Comparison of ENCODE assay signal across 8 mouse cellular contexts in genomic region chr11:86257054-86257453, GRCm38 (mm10). TPM values are rescaled to one million over a fixed set of nuclear protein-coding genes. Genes with fewer than 3 reads are reported as not detected.
DNase-seq lines count a peak whose midpoint lies in the region; ATAC-seq and TF ChIP-seq lines count a peak whose summit lies in the region.

No protein-coding gene starts in this region.

- H3K4me3 ChIP-seq in layer of hippocampus, adult 2 months = peak overlapping the region; percentile 84
- peak overlapping the region; percentile 78 for H3K4me3 ChIP-seq in bone marrow macrophage, adult 2 months (ENCODE audit: insufficient read depth, low read length)
- peak overlapping the region; percentile 88 for H3K4me3 ChIP-seq in forebrain, embryonic 15.5 days
- H3K4me3 ChIP-seq in liver, embryonic 11.5 days (ENCODE audit: low read depth, low read length) = peak overlapping the region; percentile 71

- peak; percentile 69 for ATAC-seq in forebrain, embryonic 15.5 days (replicated peaks)
- peak; percentile 48 for ATAC-seq in liver, embryonic 11.5 days (replicated peaks; ENCODE audit: low FRiP score)
- peak; percentile 14; the same call in 1 of the 2 replicates for ATAC-seq in neutrophil, adult 5-6 weeks (ENCODE audit: extremely low read depth, insufficient number of reproducible peaks, low FRiP score, poor library complexity, severe bottlenecking)

- peak overlapping the region; percentile 72 for H3K4me2 ChIP-seq in forebrain, embryonic 15.5 days (replicated peaks)
- H3K4me2 ChIP-seq in liver, embryonic 11.5 days = peak overlapping the region; percentile 63

- no peaks in the 10 kb centered on the region for H3K27me3 ChIP-seq in forebrain, embryonic 15.5 days
- H3K27me3 ChIP-seq in liver, embryonic 11.5 days (replicated peaks; ENCODE audit: control insufficient read depth, insufficient read depth, low read length) = no peaks in the 10 kb centered on the region

- H3K27ac ChIP-seq in layer of hippocampus, adult 2 months = peak overlapping the region; percentile 86
- no peak overlapping the region for H3K27ac ChIP-seq in bone marrow macrophage, adult 2 months (ENCODE audit: insufficient read depth, low read depth, low read length)
- H3K27ac ChIP-seq in forebrain, embryonic 15.5 days (replicated peaks) = peak overlapping the region; percentile 84
- peak overlapping the region; percentile 59; the same call in 1 of the 2 replicates for H3K27ac ChIP-seq in liver, embryonic 11.5 days (ENCODE audit: low read depth, low read length)

- no peaks in the 10 kb centered on the region for H3K9me3 ChIP-seq in forebrain, embryonic 15.5 days
- no peaks in the 10 kb centered on the region for H3K9me3 ChIP-seq in liver, embryonic 11.5 days (ENCODE audit: control insufficient read depth, low read length)

- no peak for TF ChIP-seq CTCF in layer of hippocampus, adult 2 months (conservative IDR thresholded peaks at IDR 0.05)
- TF ChIP-seq CTCF in bone marrow macrophage, adult 2 months (IDR thresholded peaks at IDR 0.05; ENCODE audit: low read depth, low read length) = no peak

- peaks cover 6% of the 10 kb centered on the region; the same call in 1 of the 2 replicates for H3K36me3 ChIP-seq in forebrain, embryonic 15.5 days
- H3K36me3 ChIP-seq in liver, embryonic 11.5 days (ENCODE audit: control insufficient read depth, insufficient read depth, low read length) = peaks cover under 1% of the 10 kb centered on the region

- no peak for TF ChIP-seq POLR2A in bone marrow macrophage, adult 2 months (IDR thresholded peaks at IDR 0.05; ENCODE audit: borderline replicate concordance, low read depth, low read length)

- peak overlapping the region; percentile 89 for H3K9ac ChIP-seq in forebrain, embryonic 15.5 days (replicated peaks)
- peak overlapping the region; percentile 87 for H3K9ac ChIP-seq in liver, embryonic 11.5 days (ENCODE audit: low read depth, low read length)

- peaks cover 6% of the 10 kb centered on the region for H3K4me1 ChIP-seq in bone marrow macrophage, adult 2 months (ENCODE audit: control insufficient read depth, insufficient read depth, low read length)
- H3K4me1 ChIP-seq in forebrain, embryonic 15.5 days = peaks cover 16% of the 10 kb centered on the region
- peaks cover 9% of the 10 kb centered on the region for H3K4me1 ChIP-seq in liver, embryonic 11.5 days (replicated peaks; ENCODE audit: control insufficient read depth, insufficient read depth, low read length)

- peak in 1 of 2 experiments; percentile 22 for DNase-seq in layer of hippocampus, adult 2 months (ENCODE audit: low spot score in 2 of 2)
- DNase-seq in layer of hippocampus, adult 8-10 months (ENCODE audit: low spot score in 2 of 2) = no peak
- DNase-seq in liver, embryonic 11.5 days (ENCODE audit: low spot score) = no peak
- no peak for DNase-seq in ovary, postnatal 36 days (ENCODE audit: low spot score)
- DNase-seq in c-Kit-positive CD71-positive TER-119-positive erythroid progenitor cells, embryonic 14.5 days (ENCODE audit: low spot score) = no peak

- WGBS in forebrain, embryonic 15.5 days = under 1% methylated on average over 22 of the region's 22 CpGs
- under 1% methylated on average over 22 of the region's 22 CpGs for WGBS in liver, embryonic 11.5 days

RNA-seq across cellular contexts. Expression of gene Ints2, which starts 0.3 kb away (rescaled TPM):
- total RNA-seq in layer of hippocampus, adult 2 months (2021) = 10 to 100 TPM; 24.9 to 28.8 TPM
- 10 to 100 TPM; 21.0 to 34.6 (median 24.7) TPM for total RNA-seq in layer of hippocampus, adult 8-10 months (2022)
- 9.1 and 11.1 TPM in 2 replicates for polyA plus RNA-seq in bone marrow macrophage, adult 2 months (2012; ENCODE audit: insufficient read depth, insufficient read length, missing spikeins)
- polyA plus RNA-seq in forebrain, embryonic 15.5 days (2015; fragmentation: Nextera tagmentation; extraction: Ambion mirVana) = 31.9 and 33.8 TPM in 2 replicates
- 37.5 and 39.9 TPM in 2 replicates for polyA plus RNA-seq in liver, embryonic 11.5 days (2014; fragmentation: Nextera tagmentation; extraction: Ambion mirVana)
- total RNA-seq in neutrophil, adult 5-6 weeks (2017) = 10.7 and 14.0 TPM in 2 replicates

RNA-seq across cellular contexts. Expression of gene Brip1, which starts 56.1 kb away (rescaled TPM):
- under 1 TPM; 0.34 to 0.64 TPM for total RNA-seq in layer of hippocampus, adult 2 months (2021)
- under 1 TPM in 3 of 4 experiments, not detected in 1; 0.06 to 0.16 (median 0.11) TPM for total RNA-seq in layer of hippocampus, adult 8-10 months (2022)
- polyA plus RNA-seq in bone marrow macrophage, adult 2 months (2012; ENCODE audit: insufficient read depth, insufficient read length, missing spikeins) = 5.1 and 8.2 TPM in 2 replicates
- polyA plus RNA-seq in forebrain, embryonic 15.5 days (2015; fragmentation: Nextera tagmentation; extraction: Ambion mirVana) = 3.2 and 4.3 TPM in 2 replicates
- 10.0 and 11.8 TPM in 2 replicates for polyA plus RNA-seq in liver, embryonic 11.5 days (2014; fragmentation: Nextera tagmentation; extraction: Ambion mirVana)
- 0.49 and 1.6 TPM in 2 replicates for total RNA-seq in neutrophil, adult 5-6 weeks (2017)

Comparison
In these comparisons a context has a peak if more than half of its experiments do, and no peak if none do; other contexts are left out.
1. ATAC-seq: peak in every context shown above with its lines; median percentile 69 in forebrain, embryonic 15.5 days; 48 in liver, embryonic 11.5 days; 14 in neutrophil, adult 5-6 weeks.